Mouse (Mus musculus): Measurements from ENCODE around the gene Gmps. TPM values are rescaled to one million over a fixed set of nuclear protein-coding genes. Genes with fewer than 3 reads are reported as not detected.

The Gmps gene
- total RNA-seq, 2 experiments from 2014 or later = 47.9 to 49.8 TPM

Other genes with a start within 250 kb of the Gmps start
- 1 to 10 TPM; 4.7 to 6.2 TPM for gene Plch1, start 76.6 kb upstream of the Gmps start, total RNA-seq (2021)
- 10 to 100 TPM; 12.5 to 13.4 TPM for gene E130311K13Rik, start 46.6 kb upstream of the Gmps start, total RNA-seq (2021)
- gene Slc33a1, start 11.3 kb upstream of the Gmps start, total RNA-seq (2021) = 10 to 100 TPM; 29.1 to 31.0 TPM
- gene Vmn2r1, start 105.4 kb downstream of the Gmps start, total RNA-seq (2021) = under 1 TPM; 0.30 to 0.45 TPM
- not detected for gene Vmn2r2, start 165.8 kb downstream of the Gmps start, total RNA-seq (2021)

All from layer of hippocampus, postnatal 36 days (tissue).